ENCODE assay signal across 19 mouse cellular contexts in the genomic region with DNA sequence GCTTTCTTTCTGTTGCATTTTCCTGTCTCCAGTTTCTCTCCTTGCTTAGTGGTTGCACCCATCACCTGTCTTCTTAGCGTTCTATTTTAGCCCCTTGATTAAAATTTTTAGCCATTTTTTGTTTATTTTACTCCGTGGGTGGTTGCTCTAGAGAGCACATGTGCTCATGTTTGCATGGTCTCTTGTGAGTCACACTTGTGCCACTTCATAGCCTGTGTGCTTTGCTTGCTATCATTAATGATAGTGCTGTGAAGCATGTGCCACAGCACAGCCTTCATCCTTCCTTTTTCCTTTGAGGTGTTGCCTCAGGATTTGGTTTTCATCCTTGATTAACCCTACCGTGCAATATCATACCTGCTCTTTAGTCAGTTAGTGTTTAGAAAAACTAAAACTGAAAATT.
"Had no signal": no experiment of that assay in that cellular context is flagged by ENCODE, and none has a peak within 500 bp of the region (broad histone marks: within the 10 kb centered on the region; RNA-seq: fewer than 3 reads in every experiment).

No protein-coding gene starts in this region.

- H3K27me3 ChIP-seq: midbrain, embryonic 12.5 days; neural tube, embryonic 13.5 days; neural tube, embryonic 15.5 days had no signal

- H3K9ac ChIP-seq: liver, embryonic 14.5 days; lung, embryonic 14.5 days; midbrain, embryonic 12.5 days; neural tube, embryonic 13.5 days; neural tube, embryonic 15.5 days had no signal

- ATAC-seq: midbrain, embryonic 16.5 days had no signal

- H3K9me3 ChIP-seq: midbrain, embryonic 12.5 days; neural tube, embryonic 13.5 days; neural tube, embryonic 15.5 days had no signal

- H3K4me3 ChIP-seq: midbrain, embryonic 12.5 days; myocyte; neural tube, embryonic 13.5 days; neural tube, embryonic 15.5 days had no signal

- DNase-seq: lung, adult 18-20 months; lung, embryonic 14.5 days; lung, postnatal 10 days; lung, postnatal 4 days; midbrain, embryonic 14.5 days; retina, postnatal 1 day; right cerebral cortex, adult 18-20 months; right cerebral cortex, postnatal 25 days; right cerebral cortex, postnatal 4 days; spleen, adult 18-20 months; thymus, adult 18-20 months; thymus, postnatal 14 days; thymus, postnatal 36 days had no signal

- H3K4me1 ChIP-seq: midbrain, embryonic 12.5 days; neural tube, embryonic 13.5 days; neural tube, embryonic 15.5 days had no signal

- H3K27ac ChIP-seq: liver, embryonic 14.5 days; midbrain, embryonic 12.5 days; neural tube, embryonic 13.5 days; neural tube, embryonic 15.5 days had no signal

- H3K4me2 ChIP-seq: lung, embryonic 14.5 days; midbrain, embryonic 12.5 days; neural tube, embryonic 13.5 days; neural tube, embryonic 15.5 days had no signal

- H3K36me3 ChIP-seq: midbrain, embryonic 12.5 days; neural tube, embryonic 13.5 days; neural tube, embryonic 15.5 days had no signal
